Mouse (Mus musculus) brain, embryonic 18.5 days (tissue): ENCODE results near the gene Reep1.

Experiments
- DNase-seq: peaks from one replicate; pipeline ENCODE4 v3.0.0-alpha.2; 2012; ENCODE audit warnings: low read depth, low spot score

Reep1 gene

GRCm38 (mm10) chr6:71737202-71737601 is 29.8 kb downstream of the Reep1 start:
- DNase-seq = no peak

- no peak for DNase-seq
Observed at GRCm38 (mm10) chr6:71738611-71739010, 31.2 kb downstream of the Reep1 start.

GRCm38 (mm10) chr6:71740921-71741320 is 33.6 kb downstream of the Reep1 start:
- no peak for DNase-seq

GRCm38 (mm10) chr6:71741998-71742636 is 34.8 kb downstream of the Reep1 start:
- DNase-seq = no peak

GRCm38 (mm10) chr6:71744934-71745333 is 37.6 kb downstream of the Reep1 start:
- no peak for DNase-seq

GRCm38 (mm10) chr6:71745482-71746234 is 38.3 kb downstream of the Reep1 start:
- no peak for DNase-seq

- DNase-seq = no peak
Observed at GRCm38 (mm10) chr6:71746246-71746645, 38.9 kb downstream of the Reep1 start.

GRCm38 (mm10) chr6:71746846-71747245 is 39.5 kb downstream of the Reep1 start:
- no peak for DNase-seq

GRCm38 (mm10) chr6:71751602-71752001 is 44.2 kb downstream of the Reep1 start:
- no peak for DNase-seq

- DNase-seq = no peak
Observed at GRCm38 (mm10) chr6:71752791-71753464, 45.6 kb downstream of the Reep1 start.

GRCm38 (mm10) chr6:71757039-71757894 is 49.9 kb downstream of the Reep1 start:
- no peak for DNase-seq

- DNase-seq = no peak
Observed at GRCm38 (mm10) chr6:71758780-71759179, 51.4 kb downstream of the Reep1 start.

GRCm38 (mm10) chr6:71760073-71760472 is 52.7 kb downstream of the Reep1 start:
- DNase-seq = no peak

GRCm38 (mm10) chr6:71767761-71768160 is 60.4 kb downstream of the Reep1 start:
- DNase-seq = no peak

GRCm38 (mm10) chr6:71769901-71770690 is 62.7 kb downstream of the Reep1 start:
- no peak for DNase-seq

- DNase-seq = no peak
Observed at GRCm38 (mm10) chr6:71770856-71771255, 63.5 kb downstream of the Reep1 start.

- DNase-seq = no peak
Observed at GRCm38 (mm10) chr6:71771282-71771681, 63.9 kb downstream of the Reep1 start.

- peak; percentile 43 for DNase-seq
Observed at GRCm38 (mm10) chr6:71772156-71772555, 64.8 kb downstream of the Reep1 start.

- no peak for DNase-seq
Observed at GRCm38 (mm10) chr6:71772636-71773208, 65.4 kb downstream of the Reep1 start.

- no peak for DNase-seq
Observed at GRCm38 (mm10) chr6:71778016-71778415, 70.7 kb downstream of the Reep1 start.

- no peak for DNase-seq
Observed at GRCm38 (mm10) chr6:71779831-71780230, 72.5 kb downstream of the Reep1 start.
